Mouse (Mus musculus): Measurements from ENCODE around the gene Mcee.

Gene Mcee

GRCm38 (mm10) chr7:64439595-64440518, 47.5 kb downstream of the Mcee start:
- DNase-seq (ENCODE audit: low spot score in 2 of 2), result no peak

- no peak for DNase-seq (ENCODE audit: low spot score in 2 of 2)
Observed at GRCm38 (mm10) chr7:64440519-64440918, 48.1 kb downstream of the Mcee start.

- no peak for DNase-seq (ENCODE audit: low spot score in 2 of 2)
Observed at GRCm38 (mm10) chr7:64450631-64451030, 58.2 kb downstream of the Mcee start.

GRCm38 (mm10) chr7:64451441-64451840, 59.0 kb downstream of the Mcee start:
- peak; percentile 19 to 72 for DNase-seq (ENCODE audit: low spot score in 2 of 2)

GRCm38 (mm10) chr7:64451861-64452382, 59.5 kb downstream of the Mcee start:
- peak; percentile 5 to 30 for DNase-seq (ENCODE audit: low spot score in 2 of 2)

- DNase-seq (ENCODE audit: low spot score in 2 of 2), result no peak
Observed at GRCm38 (mm10) chr7:64452471-64453222, 60.2 kb downstream of the Mcee start.

GRCm38 (mm10) chr7:64456176-64456575, 63.8 kb downstream of the Mcee start:
- no peak for DNase-seq (ENCODE audit: low spot score in 2 of 2)

GRCm38 (mm10) chr7:64456676-64457075, 64.3 kb downstream of the Mcee start:
- DNase-seq (ENCODE audit: low spot score in 2 of 2), result no peak

GRCm38 (mm10) chr7:64457811-64458210, 65.4 kb downstream of the Mcee start:
- DNase-seq (ENCODE audit: low spot score in 2 of 2), result no peak
